Mouse (Mus musculus) adrenal gland, postnatal 14 days (tissue): ENCODE data around the gene Jph2. TPM values are rescaled to one million over a fixed set of nuclear protein-coding genes. Genes with fewer than 3 reads are reported as not detected.
"Not testable (repeated sequence)": the region's sequence is repeated elsewhere in the genome, so short reads cannot be mapped to it uniquely, and the experiment has no call there.

Experiments used
- DNase-seq: peaks from one replicate; pipeline ENCODE4 v3.0.0; 2021; ENCODE audit warnings: mixed read lengths
- total RNA-seq: library from RNA; stranded (reverse); gene quantifications from 2 replicates; pipeline ENCODE4 v1.2.3, GENCODE M21; 2021

The Jph2 gene
- total RNA-seq, 1 experiment from 2014 or later = 4.3 TPM

GRCm38 (mm10) chr2:163411344-163411743 is 13.6 kb upstream of the Jph2 start:
- DNase-seq = not testable (repeated sequence)

- DNase-seq = no peak
Observed at GRCm38 (mm10) chr2:163410211-163410610, 12.4 kb upstream of the Jph2 start.

- DNase-seq = peak; percentile 66
Observed at GRCm38 (mm10) chr2:163404037-163404815, 6.4 kb upstream of the Jph2 start.

GRCm38 (mm10) chr2:163401221-163401620 is 3.4 kb upstream of the Jph2 start:
- peak; percentile 83 for DNase-seq

GRCm38 (mm10) chr2:163399222-163399621 is 1.4 kb upstream of the Jph2 start:
- DNase-seq = no peak

- no peak for DNase-seq
Observed at GRCm38 (mm10) chr2:163398770-163399169, 977 bp upstream of the Jph2 start.

- no peak for DNase-seq
Observed at GRCm38 (mm10) chr2:163397071-163397470, 722 bp downstream of the Jph2 start.

GRCm38 (mm10) chr2:163394977-163395376 is 2.8 kb downstream of the Jph2 start:
- no peak for DNase-seq

GRCm38 (mm10) chr2:163393976-163394375 is 3.8 kb downstream of the Jph2 start:
- no peak for DNase-seq

GRCm38 (mm10) chr2:163393241-163393640 is 4.6 kb downstream of the Jph2 start:
- no peak for DNase-seq

GRCm38 (mm10) chr2:163392436-163392835 is 5.4 kb downstream of the Jph2 start:
- DNase-seq = no peak

- peak; percentile 17 for DNase-seq
Observed at GRCm38 (mm10) chr2:163386423-163387190, 11.2 kb downstream of the Jph2 start.

GRCm38 (mm10) chr2:163385126-163385525 is 12.7 kb downstream of the Jph2 start:
- DNase-seq = no peak

- no peak for DNase-seq
Observed at GRCm38 (mm10) chr2:163381246-163381645, 16.5 kb downstream of the Jph2 start.

GRCm38 (mm10) chr2:163379366-163379765 is 18.4 kb downstream of the Jph2 start:
- DNase-seq = no peak

GRCm38 (mm10) chr2:163376082-163376481 is 21.7 kb downstream of the Jph2 start:
- DNase-seq = no peak

GRCm38 (mm10) chr2:163375468-163375867 is 22.3 kb downstream of the Jph2 start:
- no peak for DNase-seq

- no peak for DNase-seq
Observed at GRCm38 (mm10) chr2:163372627-163373026, 25.2 kb downstream of the Jph2 start.

GRCm38 (mm10) chr2:163370175-163370574 is 27.6 kb downstream of the Jph2 start:
- no peak for DNase-seq

GRCm38 (mm10) chr2:163364785-163365541 is 32.8 kb downstream of the Jph2 start:
- no peak for DNase-seq

GRCm38 (mm10) chr2:163362940-163363921 is 34.6 kb downstream of the Jph2 start:
- DNase-seq = no peak
